Mouse (Mus musculus) right cerebral cortex, adult 18-20 months (tissue): Measurements from ENCODE around the gene Nat10.

Experiments used
- DNase-seq: peaks from one replicate; pipeline ENCODE4 v3.0.0; 2022; ENCODE audit warnings: mixed read lengths

Nat10 gene

GRCm38 (mm10) chr2:103687888-103688287 lies 73.2 kb downstream of the Nat10 start:
- no peak for DNase-seq

GRCm38 (mm10) chr2:103687143-103687542 lies 73.9 kb downstream of the Nat10 start:
- no peak for DNase-seq

GRCm38 (mm10) chr2:103685581-103685980 lies 75.5 kb downstream of the Nat10 start:
- no peak for DNase-seq

- DNase-seq, result no peak
These were observed 76.0 kb downstream of the Nat10 start for GRCm38 (mm10) chr2:103684926-103685577.

- DNase-seq, result no peak
These were observed 76.6 kb downstream of the Nat10 start for GRCm38 (mm10) chr2:103684431-103684830.

GRCm38 (mm10) chr2:103682927-103683442 lies 78.1 kb downstream of the Nat10 start:
- no peak for DNase-seq

- DNase-seq, result no peak
These were observed 78.8 kb downstream of the Nat10 start for GRCm38 (mm10) chr2:103682261-103682722.

GRCm38 (mm10) chr2:103681149-103681548 lies 79.9 kb downstream of the Nat10 start:
- no peak for DNase-seq

GRCm38 (mm10) chr2:103680364-103681110 lies 80.5 kb downstream of the Nat10 start:
- DNase-seq, result no peak

GRCm38 (mm10) chr2:103678433-103678832 lies 82.6 kb downstream of the Nat10 start:
- DNase-seq, result no peak

GRCm38 (mm10) chr2:103677614-103678369 lies 83.3 kb downstream of the Nat10 start:
- DNase-seq, result no peak

- DNase-seq, result no peak
These were observed 84.3 kb downstream of the Nat10 start for GRCm38 (mm10) chr2:103676808-103677207.

- DNase-seq, result no peak
These were observed 85.7 kb downstream of the Nat10 start for GRCm38 (mm10) chr2:103675391-103675790.

GRCm38 (mm10) chr2:103673609-103674008 lies 87.5 kb downstream of the Nat10 start:
- DNase-seq, result no peak

GRCm38 (mm10) chr2:103672573-103673119 lies 88.4 kb downstream of the Nat10 start:
- no peak for DNase-seq
